Mouse (Mus musculus): Measurements from ENCODE around the gene Dpep1.

GRCm38 (mm10) chr8:123190678-123191077, 4.6 kb downstream of the Dpep1 start:
- TF ChIP-seq CTCF (IDR thresholded peaks at IDR 0.05; ENCODE audit: low read depth) (peak; percentile 79), EP300 (IDR thresholded peaks at IDR 0.05; ENCODE audit: low read depth) (no peak)
